Mouse (Mus musculus) granulocyte monocyte progenitor cell, adult 5-6 weeks (primary cell): ENCODE data around the gene Kcnt1. TPM values are rescaled to one million over a fixed set of nuclear protein-coding genes. Genes with fewer than 3 reads are reported as not detected.

Source experiments
- ATAC-seq: replicated peaks from 2 replicates; pipeline ENCODE4 v1.8.0; 2016; ENCODE audit warnings: mild to moderate bottlenecking, moderate TSS enrichment, inconsistent platforms; ENCODE audit not compliant: poor library complexity, severe bottlenecking
- total RNA-seq, 2 experiments: library from RNA; stranded (forward) in 1 of 2; stranded (reverse) in 1 of 2; fragments of 200-712, 200-1000 nt in 1 of 2; fragments of >200 nt in 1 of 2; fragmentation: Nextera tagmentation in 1 of 2; gene quantifications; 2 replicates each; pipeline ENCODE4 v1.2.3; 2014 to 2017

The Kcnt1 gene
- total RNA-seq, 2 experiments from 2014 or later, result not detected

- ATAC-seq, result no peak
Observed at GRCm38 (mm10) chr2:25949291-25949690, 85.8 kb downstream of the Kcnt1 start.

Other genes starting within 250 kb of the Kcnt1 start
- gene Ccdc183, start 246.1 kb upstream of the Kcnt1 start, total RNA-seq (2014; fragmentation: Nextera tagmentation), result not detected in 2 replicates
- not detected in 2 replicates for gene Ccdc183, start 246.1 kb upstream of the Kcnt1 start, total RNA-seq (2017)
- 11.4 and 27.3 TPM in 2 replicates for gene Tmem141, start 241.7 kb upstream of the Kcnt1 start, total RNA-seq (2014; fragmentation: Nextera tagmentation)
- gene Tmem141, start 241.7 kb upstream of the Kcnt1 start, total RNA-seq (2017), result 25.0 and 31.5 TPM in 2 replicates
- not detected in 2 replicates for gene Fcna, start 235.7 kb upstream of the Kcnt1 start, total RNA-seq (2014; fragmentation: Nextera tagmentation)
- gene Fcna, start 235.7 kb upstream of the Kcnt1 start, total RNA-seq (2017), result 2.0 TPM in 1 of 2 replicates, not detected in the other
- not detected in 2 replicates for gene Lcn8, start 210.6 kb upstream of the Kcnt1 start, total RNA-seq (2014; fragmentation: Nextera tagmentation)
- gene Lcn8, start 210.6 kb upstream of the Kcnt1 start, total RNA-seq (2017), result not detected in 2 replicates
- gene Lcn5, start 205.8 kb upstream of the Kcnt1 start, total RNA-seq (2014; fragmentation: Nextera tagmentation), result not detected in 2 replicates
- not detected in 2 replicates for gene Lcn5, start 205.8 kb upstream of the Kcnt1 start, total RNA-seq (2017)
- not detected in 2 replicates for gene Lcn6, start 186.9 kb upstream of the Kcnt1 start, total RNA-seq (2014; fragmentation: Nextera tagmentation)
- gene Lcn6, start 186.9 kb upstream of the Kcnt1 start, total RNA-seq (2017), result not detected in 2 replicates
- gene Lcn10, start 181.0 kb upstream of the Kcnt1 start, total RNA-seq (2014; fragmentation: Nextera tagmentation), result not detected in 2 replicates
- gene Lcn10, start 181.0 kb upstream of the Kcnt1 start, total RNA-seq (2017), result not detected in 2 replicates
- gene Obp2a, start 163.7 kb upstream of the Kcnt1 start, total RNA-seq (2014; fragmentation: Nextera tagmentation), result not detected in 2 replicates
- not detected in 2 replicates for gene Obp2a, start 163.7 kb upstream of the Kcnt1 start, total RNA-seq (2017)
- 12.2 and 20.9 TPM in 2 replicates for gene Bmyc, start 157.0 kb upstream of the Kcnt1 start, total RNA-seq (2014; fragmentation: Nextera tagmentation)
- gene Bmyc, start 157.0 kb upstream of the Kcnt1 start, total RNA-seq (2017), result 4.9 and 9.2 TPM in 2 replicates
- gene Obp2b, start 126.7 kb upstream of the Kcnt1 start, total RNA-seq (2014; fragmentation: Nextera tagmentation), result not detected in 2 replicates
- not detected in 2 replicates for gene Obp2b, start 126.7 kb upstream of the Kcnt1 start, total RNA-seq (2017)
- gene Lcn3, start 98.2 kb upstream of the Kcnt1 start, total RNA-seq (2014; fragmentation: Nextera tagmentation), result not detected in 2 replicates
- gene Lcn3, start 98.2 kb upstream of the Kcnt1 start, total RNA-seq (2017), result not detected in 2 replicates
- not detected in 2 replicates for gene Lcn11, start 86.7 kb upstream of the Kcnt1 start, total RNA-seq (2014; fragmentation: Nextera tagmentation)
- not detected in 2 replicates for gene Lcn11, start 86.7 kb upstream of the Kcnt1 start, total RNA-seq (2017)
- gene Gm13539, start 81.5 kb upstream of the Kcnt1 start, total RNA-seq (2014; fragmentation: Nextera tagmentation), result not detected in 2 replicates
- not detected in 2 replicates for gene Gm13539, start 81.5 kb upstream of the Kcnt1 start, total RNA-seq (2017)
- gene Glt6d1, start 47.9 kb upstream of the Kcnt1 start, total RNA-seq (2014; fragmentation: Nextera tagmentation), result not detected in 2 replicates
- gene Glt6d1, start 47.9 kb upstream of the Kcnt1 start, total RNA-seq (2017), result not detected in 2 replicates
- gene Lcn9, start 40.6 kb upstream of the Kcnt1 start, total RNA-seq (2014; fragmentation: Nextera tagmentation), result not detected in 2 replicates
- not detected in 2 replicates for gene Lcn9, start 40.6 kb upstream of the Kcnt1 start, total RNA-seq (2017)
- gene Sohlh1, start 16.5 kb upstream of the Kcnt1 start, total RNA-seq (2014; fragmentation: Nextera tagmentation), result not detected in 2 replicates
- gene Sohlh1, start 16.5 kb upstream of the Kcnt1 start, total RNA-seq (2017), result not detected in 2 replicates
- gene Camsap1, start 119.5 kb downstream of the Kcnt1 start, total RNA-seq (2014; fragmentation: Nextera tagmentation), result 14.8 and 21.9 TPM in 2 replicates
- gene Camsap1, start 119.5 kb downstream of the Kcnt1 start, total RNA-seq (2017), result 8.3 and 12.9 TPM in 2 replicates
- 45.2 and 61.7 TPM in 2 replicates for gene Ubac1, start 158.0 kb downstream of the Kcnt1 start, total RNA-seq (2014; fragmentation: Nextera tagmentation)
- gene Ubac1, start 158.0 kb downstream of the Kcnt1 start, total RNA-seq (2017), result 33.0 and 48.3 TPM in 2 replicates